Mouse (Mus musculus) c-Kit-negative CD71-positive TER-119-positive erythroid progenitor cells, embryonic 14.5 days (primary cell): ENCODE measurements around the gene Anpep.
"Not testable (repeated sequence)": the region's sequence is repeated elsewhere in the genome, so short reads cannot be mapped to it uniquely, and the experiment has no call there.

Experiments
- DNase-seq: peaks from one replicate; pipeline ENCODE4 v3.0.0-alpha.2; 2013; ENCODE audit warnings: low read depth, low spot score

Anpep gene

DNA sequence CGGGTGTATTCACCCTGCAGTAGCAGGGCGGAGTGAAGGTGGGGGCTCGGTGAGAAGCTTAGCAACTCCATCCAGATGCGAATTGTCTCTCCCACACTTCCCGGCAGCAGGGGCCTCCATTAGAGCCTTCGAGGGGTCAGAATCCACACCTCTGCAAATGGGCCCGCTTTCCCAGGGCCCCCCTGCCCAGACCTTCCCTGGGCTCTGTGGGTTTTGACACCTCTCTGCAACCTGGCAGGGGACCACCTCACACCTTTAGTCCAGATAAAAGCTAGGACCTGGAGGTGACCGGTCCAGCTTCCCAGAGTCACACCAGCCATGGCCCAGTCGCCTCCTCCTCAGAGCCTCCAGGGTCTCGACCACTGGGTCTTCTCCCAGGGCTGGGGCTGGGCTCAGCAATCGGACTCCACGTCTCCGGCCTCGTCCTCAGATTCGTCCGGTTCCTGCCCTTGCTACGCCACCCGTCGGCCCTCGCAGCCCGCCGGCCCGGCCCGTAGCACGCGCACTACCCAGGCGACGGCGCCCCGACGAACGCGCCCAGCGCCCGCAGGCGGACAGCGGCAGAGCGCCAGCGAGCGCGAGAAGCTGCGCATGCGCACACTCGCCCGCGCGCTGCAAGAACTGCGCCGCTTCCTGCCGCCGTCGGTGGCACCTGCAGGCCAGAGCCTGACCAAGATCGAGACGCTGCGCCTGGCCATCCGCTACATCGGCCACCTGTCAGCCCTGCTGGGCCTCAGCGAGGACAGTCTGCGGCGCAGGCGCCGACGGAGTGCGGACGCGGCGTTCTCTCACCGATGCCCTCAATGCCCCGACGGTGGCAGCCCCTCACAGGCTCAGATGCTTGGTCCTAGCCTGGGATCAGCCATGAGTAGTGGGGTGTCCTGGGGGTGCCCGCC, 50.0 kb downstream of the Anpep start, which contains the start of gene Mesp2:
TSS of gene Mesp2 (plus strand) at position 117 of the 896 bp plus-strand sequence.
- no peak for DNase-seq

DNA sequence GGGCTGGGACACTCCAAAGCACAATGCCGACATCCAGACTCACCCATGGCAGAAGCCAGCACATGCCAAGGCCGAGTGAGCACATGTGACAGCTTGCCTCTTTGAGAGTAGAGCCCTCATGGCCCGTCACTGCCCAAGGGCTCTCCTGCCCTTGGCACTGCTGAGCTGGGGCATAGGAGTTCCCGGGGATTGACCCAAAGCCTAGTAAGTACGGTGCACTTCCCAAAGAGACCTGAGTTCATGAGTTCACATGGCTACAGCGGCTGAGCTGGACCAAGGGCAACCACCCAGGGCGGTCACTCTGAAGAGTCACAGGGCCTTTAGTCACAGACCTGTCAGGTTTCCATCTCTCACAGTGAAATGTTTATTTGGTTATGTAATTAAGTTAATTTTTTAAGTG, 52.3 kb downstream of the Anpep start:
- DNase-seq: no peak

DNA sequence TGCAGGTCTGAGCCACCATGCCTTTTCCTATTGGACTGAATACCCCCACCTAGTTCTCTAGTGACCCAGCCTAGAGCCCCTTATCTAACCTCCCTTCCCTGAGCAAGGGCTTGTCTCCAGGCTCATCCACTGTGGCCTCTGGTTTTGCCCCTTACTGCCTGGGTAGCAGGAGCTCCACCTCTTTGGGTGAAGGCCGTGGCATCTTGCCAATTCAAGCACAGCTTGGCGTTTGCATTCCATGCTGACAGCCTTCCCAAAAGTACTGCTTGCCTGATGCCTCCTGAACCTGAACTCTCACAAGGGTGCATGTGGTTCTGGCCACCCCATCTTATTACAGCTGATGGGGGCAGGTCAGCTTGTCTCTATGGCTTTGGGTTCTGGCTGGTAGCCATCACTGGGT, 57.0 kb downstream of the Anpep start:
- no peak for DNase-seq

DNA sequence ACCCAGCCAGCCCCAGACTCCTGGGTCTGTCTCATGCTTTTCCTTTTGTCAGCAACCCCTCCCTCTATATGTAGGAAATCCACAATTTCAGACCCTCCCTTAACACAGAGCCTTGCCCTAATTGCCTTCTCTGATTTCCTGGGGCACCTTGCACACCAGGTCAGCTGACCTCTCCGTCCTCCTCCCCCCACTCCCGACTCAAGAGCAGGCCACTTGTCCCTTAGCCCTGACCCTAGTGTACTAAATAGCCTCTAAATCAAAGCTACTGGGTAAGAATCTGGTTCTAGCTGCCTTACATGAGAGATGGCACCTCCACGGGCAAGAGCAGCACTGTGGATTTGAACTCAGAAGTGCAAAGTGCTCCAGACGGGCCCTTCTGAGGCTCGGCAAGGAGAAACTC, 58.8 kb downstream of the Anpep start:
- DNase-seq: no peak

DNA sequence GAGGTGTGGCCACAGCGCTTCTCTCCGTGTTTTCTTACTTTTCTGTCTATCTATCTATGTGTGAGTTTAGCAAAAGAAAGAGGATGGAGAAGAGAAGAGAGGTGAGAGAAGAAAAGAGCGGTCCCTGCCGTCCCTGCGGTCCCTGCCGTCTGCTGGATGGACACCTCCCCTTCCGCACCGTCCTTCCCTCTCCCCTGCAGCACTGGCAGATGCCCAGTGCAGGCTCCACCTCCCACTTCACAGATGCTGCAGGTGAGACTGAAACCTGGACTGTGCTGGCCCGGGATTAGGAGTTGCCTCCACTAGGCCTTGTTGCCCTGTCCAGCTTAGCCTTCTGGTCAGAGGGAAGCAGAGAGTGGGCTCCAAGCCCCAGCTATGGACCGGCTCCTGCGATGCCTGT, 59.5 kb downstream of the Anpep start:
- DNase-seq: no peak

DNA sequence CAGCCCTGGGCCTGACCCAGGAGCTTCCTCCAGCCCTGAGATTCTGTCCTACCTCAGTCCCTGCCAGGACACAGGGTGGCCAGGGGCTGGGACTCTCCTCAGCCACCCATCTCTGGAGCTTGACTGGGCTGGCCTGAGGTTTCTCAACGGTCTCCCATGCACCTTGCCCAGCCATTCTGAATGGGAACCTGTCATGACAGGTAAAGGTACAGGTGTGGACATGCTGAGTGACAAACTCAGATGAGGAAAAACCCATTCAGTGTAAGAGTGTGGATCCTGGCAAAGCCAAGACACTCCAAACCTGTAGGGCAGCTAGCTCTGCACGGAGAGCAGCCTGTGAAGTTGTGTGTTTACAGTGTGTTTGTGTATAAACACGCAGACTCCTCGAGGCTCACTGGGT, 60.5 kb downstream of the Anpep start:
- DNase-seq: no peak

DNA sequence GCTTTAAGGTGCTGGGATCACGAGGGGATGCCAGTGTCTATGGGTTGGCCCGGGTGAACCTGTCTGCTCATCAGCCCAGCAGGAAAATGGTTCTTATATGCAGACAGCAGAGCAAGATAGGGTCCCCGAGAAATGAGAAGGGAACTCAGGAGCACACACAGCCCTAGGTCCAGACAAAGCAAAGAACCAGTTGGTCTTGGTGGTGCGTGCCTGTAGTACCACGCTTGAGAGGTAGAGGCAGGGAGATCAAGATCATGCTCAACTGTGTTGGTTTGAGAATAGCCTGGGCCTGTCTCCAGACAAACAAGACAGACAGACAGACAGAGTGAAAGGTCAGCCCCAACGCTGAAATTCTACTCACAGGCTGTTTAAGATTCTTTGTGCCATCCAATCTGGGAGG, 61.4 kb downstream of the Anpep start:
- no peak for DNase-seq

DNA sequence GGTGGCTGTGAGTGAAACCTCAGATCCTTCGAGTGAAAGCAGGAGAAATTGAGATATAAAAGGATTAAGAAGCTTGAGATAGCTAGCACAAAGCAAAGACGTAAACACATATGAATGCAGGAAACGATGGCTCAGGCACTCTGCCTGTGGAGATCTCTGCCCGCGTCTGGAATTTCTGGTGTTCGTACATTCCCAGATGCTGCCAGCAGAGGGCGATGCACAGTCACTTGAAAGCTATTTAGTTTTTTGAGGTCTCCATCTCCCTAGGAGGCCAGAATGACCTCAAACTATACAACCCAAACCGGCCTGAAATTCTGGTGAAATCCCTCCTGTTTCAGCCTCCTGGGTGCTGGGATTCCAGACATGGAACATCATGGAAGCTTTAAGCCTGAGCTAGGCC, 61.8 kb downstream of the Anpep start:
- DNase-seq: peak; percentile 12

DNA sequence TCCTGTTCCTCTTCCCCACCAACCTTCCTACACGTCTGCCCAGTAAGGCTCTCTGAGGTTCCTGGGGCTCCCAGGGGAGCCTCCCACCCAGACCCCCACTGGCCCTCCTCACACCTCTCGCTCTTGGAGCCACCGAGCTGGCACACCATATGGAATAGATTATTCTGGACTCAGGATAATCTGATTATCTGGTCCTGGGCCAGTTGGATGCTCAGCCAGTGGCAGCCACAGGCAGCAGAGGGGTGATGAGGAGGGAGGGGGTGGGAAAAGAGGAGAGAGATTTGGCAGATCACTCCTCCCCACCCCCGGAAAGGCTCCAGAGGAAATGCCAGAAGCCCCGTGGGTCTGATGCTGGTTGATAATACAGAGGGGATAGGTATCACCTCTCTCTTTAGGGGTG, 62.3 kb downstream of the Anpep start:
- no peak for DNase-seq

DNA sequence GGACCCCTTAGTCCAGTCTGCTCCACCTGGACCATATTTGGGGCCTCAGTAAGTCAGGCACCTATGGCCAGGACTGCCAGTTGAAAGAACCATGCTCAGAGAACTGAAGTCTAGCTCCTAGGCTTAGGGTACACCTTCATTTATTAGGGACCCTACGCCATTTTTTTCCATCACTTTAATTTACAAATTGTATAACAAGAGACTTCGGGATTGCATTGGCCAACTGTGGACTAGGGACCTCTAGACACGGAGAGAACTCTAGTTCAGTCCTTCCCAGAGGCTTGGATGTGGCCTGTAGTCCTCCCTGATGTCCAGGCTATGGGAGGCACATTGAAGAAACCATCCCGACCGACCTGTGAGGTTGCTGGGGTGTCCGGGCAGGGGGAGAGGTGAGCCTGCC, 67.2 kb downstream of the Anpep start, which contains the start of gene Mesp1:
TSS of gene Mesp1 (minus strand) at position 101 of the 400 bp plus-strand sequence.
- no peak for DNase-seq

DNA sequence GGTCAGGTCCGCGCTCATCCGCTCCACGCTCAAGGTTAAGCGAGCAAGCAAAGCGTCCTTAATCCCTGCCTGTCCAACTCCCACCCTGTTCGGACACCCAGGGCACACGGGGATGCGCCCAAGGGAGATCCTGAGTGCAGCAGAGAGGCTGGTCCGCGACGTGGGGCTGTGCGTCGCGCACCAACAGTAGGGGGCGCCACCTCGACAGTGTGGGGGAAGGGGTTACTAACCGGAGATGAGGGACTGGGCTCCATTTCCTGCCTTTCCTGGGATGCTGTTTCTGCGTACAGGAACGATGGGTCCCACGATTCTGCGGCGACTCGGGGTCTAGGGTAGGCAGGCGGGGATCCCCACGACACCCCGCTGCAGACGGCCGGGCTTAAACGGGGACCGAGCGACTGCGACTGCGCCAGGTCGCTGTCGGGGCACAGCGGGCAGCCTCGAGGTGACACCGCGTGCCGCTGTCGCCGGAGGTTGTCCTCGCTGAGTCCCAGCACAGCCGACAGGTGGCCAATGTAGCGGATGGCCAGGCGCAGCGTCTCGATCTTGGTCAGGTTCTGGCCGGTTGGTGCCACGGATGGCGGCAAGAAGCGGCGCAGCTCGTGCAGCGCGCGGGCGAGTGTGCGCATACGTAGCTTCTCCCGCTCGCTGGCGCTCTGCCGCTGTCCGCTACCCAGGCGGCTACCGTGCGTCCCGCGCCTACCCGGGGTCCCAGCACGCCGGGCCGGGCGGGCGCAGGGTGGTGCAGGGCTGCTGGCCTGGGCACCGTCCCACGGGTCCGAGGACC, 68.0 kb downstream of the Anpep start:
- no peak for DNase-seq

DNA sequence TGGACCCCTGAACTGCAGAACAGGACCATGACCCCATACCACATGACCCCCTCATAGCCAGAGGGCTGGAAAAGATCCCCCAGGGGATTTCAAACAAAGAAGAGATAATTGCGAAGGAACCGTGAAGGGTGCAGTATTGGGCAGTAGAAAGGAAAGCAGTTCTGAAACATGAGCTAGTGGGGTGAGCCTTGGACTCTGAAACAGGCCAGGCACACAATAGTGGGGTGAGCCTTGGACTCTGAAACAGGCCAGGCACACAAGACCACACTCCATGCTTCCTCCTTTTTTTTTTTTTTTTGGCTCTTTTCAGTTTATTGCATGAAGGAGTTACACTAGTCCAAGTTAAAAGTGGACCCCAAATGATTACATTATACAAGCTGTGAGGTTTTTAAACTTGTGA, 71.0 kb downstream of the Anpep start:
- not testable (repeated sequence) for DNase-seq

DNA sequence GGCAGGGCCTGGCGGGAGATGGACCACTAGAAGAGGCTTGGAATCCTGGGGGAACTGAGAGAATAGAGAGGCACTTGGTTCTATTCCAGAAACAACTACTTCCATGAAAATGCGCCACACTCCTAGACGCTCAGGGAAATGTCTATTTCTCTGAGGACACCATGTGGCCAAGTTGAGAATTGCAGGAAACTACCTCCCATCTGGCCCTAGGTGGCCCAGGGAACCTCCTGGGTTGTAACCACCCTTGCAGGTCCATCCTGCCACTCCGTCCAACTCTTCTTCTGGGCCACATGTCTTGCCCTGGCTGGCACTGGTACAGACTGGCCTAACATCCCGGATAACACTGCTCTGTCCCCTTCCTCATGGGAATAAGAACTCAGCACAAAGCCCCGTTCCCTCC, 74.6 kb downstream of the Anpep start:
- peak; percentile 20 for DNase-seq

DNA sequence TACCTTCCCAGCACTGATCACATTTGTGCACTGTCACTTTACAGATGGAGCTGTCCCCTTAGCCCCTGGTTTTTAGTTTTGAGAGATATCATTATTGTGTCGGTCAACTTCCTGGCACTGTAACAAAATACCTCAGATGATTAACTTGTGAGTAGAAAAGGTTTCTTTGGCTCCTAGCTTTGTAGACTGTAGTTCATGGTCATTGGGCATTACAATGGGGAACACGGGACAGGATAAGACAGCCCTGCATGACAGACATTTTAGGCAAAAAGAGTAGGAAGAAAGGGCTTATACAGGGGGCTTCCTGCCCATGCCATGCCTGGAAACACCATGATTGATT, 78.4 kb downstream of the Anpep start:
- DNase-seq: no peak

DNA sequence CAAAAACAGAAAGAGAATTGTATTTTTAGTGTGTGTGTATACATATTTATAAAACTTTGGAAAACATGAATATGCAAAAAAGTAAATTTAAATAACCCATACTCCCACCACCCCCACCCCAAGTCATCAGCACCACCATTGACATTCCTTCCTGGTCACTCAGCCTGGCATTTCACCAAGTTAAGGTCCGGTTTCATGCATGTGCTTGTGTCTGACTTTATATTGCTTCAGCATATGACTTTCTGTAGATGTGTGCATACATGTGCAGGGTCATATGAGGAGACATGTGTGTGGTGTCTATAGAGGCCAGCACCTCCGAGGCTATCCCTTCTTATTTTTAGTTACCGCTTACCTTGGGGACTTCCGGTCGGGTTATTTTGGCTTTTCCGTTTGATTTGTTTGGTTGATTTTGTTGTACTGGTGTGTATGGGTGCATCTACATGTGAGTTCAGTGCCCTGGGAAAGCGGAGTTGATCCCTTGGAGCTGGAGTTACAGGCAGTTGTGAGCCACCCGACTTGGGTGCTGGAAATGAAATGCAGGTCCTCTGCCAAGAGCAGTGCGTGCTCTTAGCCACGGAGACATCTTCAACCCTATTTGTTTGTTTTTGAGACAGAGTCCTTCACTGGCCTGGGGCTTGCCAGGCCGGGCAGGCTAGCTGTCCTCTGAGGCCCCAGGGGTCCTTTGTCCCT, 78.9 kb downstream of the Anpep start:
- DNase-seq: no peak

DNA sequence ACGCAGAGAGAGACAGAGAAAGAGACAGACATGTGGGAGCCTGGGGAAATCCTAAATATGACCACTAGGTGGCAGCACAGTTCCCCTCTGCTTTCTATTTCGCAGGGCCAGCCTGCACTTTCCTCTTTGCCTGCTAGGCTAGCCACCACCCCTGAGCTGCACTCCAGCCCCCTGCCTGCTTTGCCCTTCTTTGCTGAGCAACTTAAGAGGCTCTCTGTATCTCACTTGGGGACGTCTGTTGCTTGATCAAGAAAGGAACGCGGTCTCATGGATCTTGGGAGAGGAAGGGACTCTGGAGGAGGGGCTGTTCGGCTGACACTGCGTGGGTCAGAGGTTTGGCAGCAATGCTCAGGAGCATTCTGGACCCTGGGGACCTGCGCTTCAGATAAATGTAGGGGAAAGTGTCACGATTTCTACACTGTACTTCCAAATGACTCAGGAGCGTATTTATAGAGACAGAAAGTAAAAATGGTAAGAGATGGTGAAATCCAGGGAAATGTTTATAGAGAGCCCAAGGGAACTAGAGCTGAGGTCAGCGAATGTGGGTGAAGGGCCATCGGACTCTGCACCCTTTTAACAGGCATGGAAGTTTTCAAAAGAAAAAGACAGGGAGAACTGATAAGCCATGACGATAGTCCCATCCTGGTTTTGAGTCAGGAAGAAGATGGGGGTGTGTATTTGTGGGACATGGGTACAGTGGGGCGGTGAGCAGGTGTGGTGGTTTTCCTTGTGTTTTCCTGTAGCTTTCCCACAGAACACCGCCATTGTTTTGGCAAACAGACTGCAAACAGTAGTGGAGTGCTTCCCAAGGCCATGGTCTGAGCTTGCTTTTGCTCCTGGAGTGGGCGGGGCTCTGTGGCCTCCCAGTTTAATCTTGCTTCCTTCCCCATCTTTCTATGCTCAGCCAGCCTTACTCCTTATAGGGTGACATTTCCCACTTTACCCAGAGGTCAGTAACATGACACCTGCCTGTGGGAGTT, 79.9 kb downstream of the Anpep start:
- DNase-seq: peak; percentile 32
